Comparison of ENCODE assay signal across 16 mouse cellular contexts in genomic region chr1:138247699-138248483, GRCm38 (mm10). TPM values are rescaled to one million over a fixed set of nuclear protein-coding genes. Genes with fewer than 3 reads are reported as not detected.
DNase-seq lines count a peak whose midpoint lies in the region; ATAC-seq and TF ChIP-seq lines count a peak whose summit lies in the region.
"Had no signal": no experiment of that assay in that cellular context is flagged by ENCODE, and none has a peak within 500 bp of the region (broad histone marks: within the 10 kb centered on the region; RNA-seq: fewer than 3 reads in every experiment).

No protein-coding gene starts in this region.

- no peaks in the 10 kb centered on the region for H3K36me3 ChIP-seq in embryonic facial prominence, embryonic 12.5 days
- no peaks in the 10 kb centered on the region for H3K36me3 ChIP-seq in limb, embryonic 14.5 days (ENCODE audit: control insufficient read depth, insufficient read depth, low read length)
- no peaks in the 10 kb centered on the region for H3K36me3 ChIP-seq in neural tube, embryonic 15.5 days
- no peaks in the 10 kb centered on the region for H3K36me3 ChIP-seq in hindbrain, embryonic 12.5 days
- H3K36me3 ChIP-seq: forebrain, embryonic 10.5 days; limb, embryonic 15.5 days; neural tube, embryonic 12.5 days had no signal

- ATAC-seq in embryonic facial prominence, embryonic 12.5 days (ENCODE audit: insufficient number of reproducible peaks, insufficient read depth, low FRiP score, low TSS enrichment) = peak; percentile 65; the same call in 1 of the 2 replicates
- 0 out of 2 replicates have a peak, but pooled peaks have one; percentile 41 for ATAC-seq in limb, embryonic 14.5 days (ENCODE audit: low FRiP score, low read depth)
- ATAC-seq in neural tube, embryonic 15.5 days (ENCODE audit: low FRiP score) = no peak
- ATAC-seq in hindbrain, embryonic 12.5 days (ENCODE audit: low FRiP score) = no peak

- H3K9me3 ChIP-seq in embryonic facial prominence, embryonic 12.5 days = no peaks in the 10 kb centered on the region
- no peaks in the 10 kb centered on the region for H3K9me3 ChIP-seq in limb, embryonic 14.5 days (ENCODE audit: control insufficient read depth, low read length)
- no peaks in the 10 kb centered on the region for H3K9me3 ChIP-seq in neural tube, embryonic 15.5 days (replicated peaks)
- no peaks in the 10 kb centered on the region for H3K9me3 ChIP-seq in hindbrain, embryonic 12.5 days (replicated peaks)
- H3K9me3 ChIP-seq: forebrain, embryonic 10.5 days; limb, embryonic 15.5 days; neural tube, embryonic 12.5 days had no signal

- H3K4me2 ChIP-seq in embryonic facial prominence, embryonic 12.5 days (replicated peaks) = no peak overlapping the region
- H3K4me2 ChIP-seq in limb, embryonic 14.5 days (replicated peaks; ENCODE audit: low read depth, low read length, severe bottlenecking) = no peak overlapping the region
- no peak overlapping the region for H3K4me2 ChIP-seq in neural tube, embryonic 15.5 days
- no peak overlapping the region for H3K4me2 ChIP-seq in hindbrain, embryonic 12.5 days (replicated peaks)
- H3K4me2 ChIP-seq: limb, embryonic 15.5 days; neural tube, embryonic 12.5 days had no signal

- 37% methylated on average over 8 of the region's 8 CpGs for WGBS in embryonic facial prominence, embryonic 12.5 days
- 30% methylated on average over 8 of the region's 8 CpGs for WGBS in limb, embryonic 14.5 days
- 82% methylated on average over 8 of the region's 8 CpGs for WGBS in neural tube, embryonic 15.5 days
- 85% methylated on average over 8 of the region's 8 CpGs for WGBS in hindbrain, embryonic 12.5 days

- TF ChIP-seq POLR2A in limb, embryonic 14.5 days (IDR thresholded peaks at IDR 0.05; ENCODE audit: borderline replicate concordance, extremely low read depth, insufficient read depth, insufficient read length) = no peak

- DNase-seq in lung, adult 18-20 months = peak; percentile 11 to 14
- DNase-seq in lung, postnatal 10 days = no peak
- peak; percentile 66 for DNase-seq in CD4-positive, CD25-positive, alpha-beta regulatory T cell, adult 2 months (ENCODE audit: low read depth, low spot score)
- peak; percentile 14 for DNase-seq in limb, embryonic 14.5 days (ENCODE audit: low spot score)
- no peak for DNase-seq in retina, postnatal 1 day
- DNase-seq: cerebellum, adult 9-11 months; heart, postnatal 4 days; layer of hippocampus, adult 9-11 months had no signal

- H3K27ac ChIP-seq in embryonic facial prominence, embryonic 12.5 days = no peak overlapping the region
- no peak overlapping the region for H3K27ac ChIP-seq in limb, embryonic 14.5 days (replicated peaks; ENCODE audit: low read depth, low read length)
- H3K27ac ChIP-seq in neural tube, embryonic 15.5 days (replicated peaks) = no peak overlapping the region
- H3K27ac ChIP-seq in hindbrain, embryonic 12.5 days = no peak overlapping the region
- H3K27ac ChIP-seq: forebrain, embryonic 10.5 days; limb, embryonic 15.5 days; neural tube, embryonic 12.5 days had no signal

- no peaks in the 10 kb centered on the region for H3K27me3 ChIP-seq in embryonic facial prominence, embryonic 12.5 days
- H3K27me3 ChIP-seq in limb, embryonic 14.5 days (ENCODE audit: control insufficient read depth, insufficient read depth, low read length) = no peaks in the 10 kb centered on the region
- H3K27me3 ChIP-seq in neural tube, embryonic 15.5 days (replicated peaks) = no peaks in the 10 kb centered on the region
- H3K27me3 ChIP-seq in hindbrain, embryonic 12.5 days = no peaks in the 10 kb centered on the region
- H3K27me3 ChIP-seq: CH12.LX; limb, embryonic 15.5 days; neural tube, embryonic 12.5 days had no signal

- peaks cover 7% of the 10 kb centered on the region; the same call in 1 of the 2 replicates for H3K4me1 ChIP-seq in embryonic facial prominence, embryonic 12.5 days
- peaks cover 17% of the 10 kb centered on the region; the same call in 1 of the 2 replicates for H3K4me1 ChIP-seq in limb, embryonic 14.5 days (ENCODE audit: control insufficient read depth, insufficient read depth, low read length)
- peaks cover 6% of the 10 kb centered on the region; the same call in 1 of the 2 replicates for H3K4me1 ChIP-seq in neural tube, embryonic 15.5 days
- H3K4me1 ChIP-seq in hindbrain, embryonic 12.5 days = peaks cover 2% of the 10 kb centered on the region; the same call in 1 of the 2 replicates

- no peak overlapping the region for H3K9ac ChIP-seq in embryonic facial prominence, embryonic 12.5 days
- no peak overlapping the region for H3K9ac ChIP-seq in limb, embryonic 14.5 days (ENCODE audit: low read depth, low read length, severe bottlenecking)
- no peak overlapping the region for H3K9ac ChIP-seq in neural tube, embryonic 15.5 days (replicated peaks)
- no peak overlapping the region for H3K9ac ChIP-seq in hindbrain, embryonic 12.5 days
- H3K9ac ChIP-seq: limb, embryonic 15.5 days; neural tube, embryonic 12.5 days had no signal

- H3K4me3 ChIP-seq in embryonic facial prominence, embryonic 12.5 days = no peak overlapping the region
- H3K4me3 ChIP-seq in limb, embryonic 14.5 days (replicated peaks; ENCODE audit: low read length) = no peak overlapping the region
- no peak overlapping the region for H3K4me3 ChIP-seq in neural tube, embryonic 15.5 days (replicated peaks)
- no peak overlapping the region for H3K4me3 ChIP-seq in hindbrain, embryonic 12.5 days
- H3K4me3 ChIP-seq: forebrain, embryonic 10.5 days; limb, embryonic 15.5 days; neural tube, embryonic 12.5 days had no signal

RNA-seq across cellular contexts. Expression of gene Atp6v1g3, which starts 25.6 kb away (rescaled TPM):
- 0.24 TPM in 1 of 2 replicates, not detected in the other for polyA plus RNA-seq in embryonic facial prominence, embryonic 12.5 days (2016; fragmentation: Nextera tagmentation; extraction: Ambion mirVana)
- 0.06 TPM in 1 of 2 replicates, not detected in the other for polyA plus RNA-seq in limb, embryonic 14.5 days (2012; rRNA removed)
- polyA plus RNA-seq in limb, embryonic 14.5 days (2014; fragmentation: Nextera tagmentation; extraction: Ambion mirVana) = not detected in 2 replicates
- polyA plus RNA-seq in neural tube, embryonic 15.5 days (2015; fragmentation: Nextera tagmentation; extraction: Ambion mirVana) = not detected in 2 replicates
- polyA plus RNA-seq in hindbrain, embryonic 12.5 days (2016; fragmentation: Nextera tagmentation; extraction: Ambion mirVana) = not detected in 2 replicates
- polyA plus RNA-seq: brain, embryonic 14.5 days; forebrain, embryonic 10.5 days; neural tube, embryonic 12.5 days had no signal

Comparison
In these comparisons a context has a peak if more than half of its experiments do, and no peak if none do; other contexts are left out.
1. DNase-seq: peak in lung, adult 18-20 months (2 of 2), CD4-positive, CD25-positive, alpha-beta regulatory T cell, adult 2 months (single experiment) and limb, embryonic 14.5 days (single experiment); none in lung, postnatal 10 days (single experiment) and retina, postnatal 1 day (single experiment).
2. ATAC-seq: peak in embryonic facial prominence, embryonic 12.5 days (single experiment) and limb, embryonic 14.5 days (single experiment); none in neural tube, embryonic 15.5 days (single experiment) and hindbrain, embryonic 12.5 days (single experiment).